Mouse (Mus musculus) thymus, postnatal 0 days (tissue): Measurements from ENCODE around the gene Max. TPM values are rescaled to one million over a fixed set of nuclear protein-coding genes. Genes with fewer than 3 reads are reported as not detected.

Source experiments
- DNase-seq: peaks from one replicate; pipeline ENCODE4 v3.0.0-alpha.2; 2015; ENCODE audit warnings: low spot score
- polyA plus RNA-seq: library from polyadenylated mRNA; unstranded; fragments of >200 nt; fragmentation: Nextera tagmentation; extraction: Ambion mirVana; gene quantifications from 2 replicates; pipeline ENCODE4 v1.2.1, GENCODE M21; 2015

Gene Max
- polyA plus RNA-seq, 1 experiment from 2014 or later, result 20.9 TPM

GRCm38 (mm10) chr12:76957688-76958087, 4.3 kb downstream of the Max start:
- peak; percentile 65 for DNase-seq

- no peak for DNase-seq
These were observed 7.1 kb downstream of the Max start for GRCm38 (mm10) chr12:76954698-76955423.

GRCm38 (mm10) chr12:76953750-76954363, 8.1 kb downstream of the Max start:
- no peak for DNase-seq

- DNase-seq, result no peak
These were observed 11.7 kb downstream of the Max start for GRCm38 (mm10) chr12:76950330-76950729.

- DNase-seq, result no peak
These were observed 13.2 kb downstream of the Max start for GRCm38 (mm10) chr12:76948781-76949180.

GRCm38 (mm10) chr12:76948185-76948584, 13.8 kb downstream of the Max start:
- DNase-seq, result no peak

- DNase-seq, result no peak
These were observed 14.5 kb downstream of the Max start for GRCm38 (mm10) chr12:76947487-76947886.

GRCm38 (mm10) chr12:76943466-76943865, 18.5 kb downstream of the Max start:
- DNase-seq, result no peak

- no peak for DNase-seq
These were observed 19.0 kb downstream of the Max start for GRCm38 (mm10) chr12:76943046-76943445.

GRCm38 (mm10) chr12:76942476-76942875, 19.5 kb downstream of the Max start:
- no peak for DNase-seq

GRCm38 (mm10) chr12:76941524-76941923, 20.5 kb downstream of the Max start:
- DNase-seq, result no peak

- DNase-seq, result no peak
These were observed 24.0 kb downstream of the Max start for GRCm38 (mm10) chr12:76938013-76938412.

GRCm38 (mm10) chr12:76936211-76936610, 25.8 kb downstream of the Max start:
- no peak for DNase-seq

GRCm38 (mm10) chr12:76934438-76934837, 27.6 kb downstream of the Max start:
- DNase-seq, result no peak

- DNase-seq, result peak; percentile 58
These were observed 29.3 kb downstream of the Max start for GRCm38 (mm10) chr12:76932688-76933060.

GRCm38 (mm10) chr12:76931739-76932687, 30.0 kb downstream of the Max start:
- peak; percentile 8 for DNase-seq

- DNase-seq, result no peak
These were observed 31.8 kb downstream of the Max start for GRCm38 (mm10) chr12:76930177-76930576.

GRCm38 (mm10) chr12:76927539-76927938, 34.5 kb downstream of the Max start:
- no peak for DNase-seq

GRCm38 (mm10) chr12:76927012-76927411, 35.0 kb downstream of the Max start:
- DNase-seq, result no peak

GRCm38 (mm10) chr12:76926338-76926945, 35.6 kb downstream of the Max start:
- DNase-seq, result no peak

GRCm38 (mm10) chr12:76924904-76925604, 36.9 kb downstream of the Max start:
- peak; percentile 28 for DNase-seq
